Mouse (Mus musculus): ENCODE data around the gene Pigu. TPM values are rescaled to one million over a fixed set of nuclear protein-coding genes. Genes with fewer than 3 reads are reported as not detected.

The Pigu gene
- total RNA-seq, 2 experiments from 2014 or later, result 22.2 to 24.0 TPM

GRCm38 (mm10) chr2:155248718-155249117 lies 108.5 kb downstream of the Pigu start:
- DNase-seq, result no peak
- intact Hi-C loops (cut with DNase I; ENCODE audit: low total_unique reads), result no loop called here

- intact Hi-C loops (cut with DNase I; ENCODE audit: low total_unique reads), result no loop called here
- DNase-seq, result no peak
Observed at GRCm38 (mm10) chr2:155248206-155248605, 109.0 kb downstream of the Pigu start.

DNA sequence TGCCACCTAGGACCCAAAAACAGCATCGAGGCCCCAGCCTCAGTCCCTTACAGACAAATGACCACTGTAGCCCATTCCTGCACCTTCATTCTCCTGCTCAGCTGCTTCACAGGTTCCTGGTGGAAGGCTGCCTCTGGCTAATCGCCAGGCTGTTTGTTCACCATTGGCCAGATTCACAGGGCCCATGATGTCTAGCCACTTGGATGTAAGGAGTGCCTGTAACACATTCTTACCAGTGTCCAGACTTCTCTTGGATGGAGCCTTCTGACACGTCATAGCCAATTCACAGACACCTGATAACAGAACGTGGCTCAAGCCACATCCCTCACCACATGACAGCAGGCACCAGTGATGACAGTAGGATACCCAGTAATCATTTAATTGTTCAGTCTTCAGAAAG lies 111.0 kb downstream of the Pigu start:
- intact Hi-C loops (cut with DNase I; ENCODE audit: low total_unique reads), result no loop called here
- no peak for DNase-seq

- intact Hi-C loops (cut with DNase I; ENCODE audit: low total_unique reads), result no loop called here
- DNase-seq, result peak; percentile 31
Observed at GRCm38 (mm10) chr2:155242296-155242855, 114.9 kb downstream of the Pigu start.

DNA sequence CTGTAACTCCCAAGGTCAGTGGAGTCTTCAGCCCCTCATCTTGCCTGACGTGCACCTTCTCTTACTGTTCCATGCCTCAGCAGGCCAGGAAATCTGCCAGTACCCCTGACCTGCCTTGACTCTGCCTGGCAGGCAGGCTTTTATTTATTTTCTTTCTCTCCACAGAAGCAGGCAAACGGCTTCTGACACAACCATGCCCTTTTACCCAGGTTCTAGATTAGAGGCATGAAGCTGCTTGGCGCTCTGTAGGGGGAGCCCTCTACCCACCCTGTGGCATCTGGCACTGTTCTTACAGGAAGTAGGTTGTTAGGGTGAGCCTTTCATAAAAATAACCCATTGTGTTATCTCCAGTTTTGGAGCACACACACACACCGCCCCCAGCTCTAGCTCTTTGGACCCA lies 116.3 kb downstream of the Pigu start:
- intact Hi-C loops (cut with DNase I; ENCODE audit: low total_unique reads), result no loop called here

DNA sequence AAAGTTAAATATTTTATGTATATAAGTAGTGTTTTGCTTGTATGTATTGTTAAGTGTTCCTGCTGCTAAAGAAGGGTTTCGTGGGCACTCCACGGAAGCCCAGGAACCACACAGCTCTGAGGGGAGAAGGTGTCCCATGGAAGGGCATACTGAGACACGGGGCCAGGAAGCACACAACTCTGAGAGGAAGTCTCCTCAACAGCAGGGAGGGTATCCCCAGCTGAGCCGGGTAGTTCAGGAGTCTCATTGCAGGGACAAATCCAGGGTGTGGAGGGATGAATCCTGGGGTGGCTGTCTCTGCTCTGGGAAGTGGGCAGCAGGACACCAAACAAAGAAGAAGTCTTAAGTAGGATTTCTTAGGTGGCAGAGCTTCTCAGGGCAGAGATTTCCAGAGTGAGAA lies 120.0 kb downstream of the Pigu start:
- intact Hi-C loops (cut with DNase I; ENCODE audit: low total_unique reads), result no loop called here
- no peak for DNase-seq

More for the DNA sequence above, 116.3 kb downstream of the Pigu start:
- no peak for DNase-seq

DNA sequence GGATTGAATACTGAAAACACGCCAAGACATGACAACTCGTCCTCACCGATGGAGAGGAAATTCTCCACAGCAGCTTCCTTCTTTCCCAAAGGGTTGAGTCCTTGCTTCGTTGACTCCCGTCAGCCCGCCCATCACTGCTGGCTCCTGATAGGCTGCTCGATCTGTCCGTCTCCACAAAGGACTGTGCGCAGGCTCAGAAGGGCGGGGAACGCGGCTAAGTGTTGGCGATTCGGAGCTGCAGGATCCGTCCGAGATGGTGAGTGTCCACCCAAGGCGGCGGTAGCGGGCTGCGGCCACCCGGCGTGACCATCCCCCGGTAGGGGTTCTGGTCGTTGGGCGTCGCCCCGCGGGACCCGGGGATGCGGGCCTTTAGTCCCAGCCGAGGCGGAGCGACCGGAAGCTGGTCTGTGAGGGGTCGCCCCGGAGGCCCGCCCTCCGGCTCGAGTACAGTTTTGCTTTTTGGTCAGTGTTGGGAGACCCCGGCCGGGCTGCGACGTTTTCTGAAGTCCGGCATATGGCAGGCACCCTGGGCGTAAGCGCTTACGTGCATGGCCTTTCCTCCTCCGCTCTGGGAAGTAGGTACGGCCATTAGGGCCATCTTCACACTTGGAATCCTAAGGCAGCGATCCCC lies 120.8 kb downstream of the Pigu start, which contains the start of gene Dynlrb1:
TSS of gene Dynlrb1 (plus strand) at position 172 of the 631 bp plus-strand sequence.
- intact Hi-C loops (cut with DNase I; ENCODE audit: low total_unique reads), result no loop called here
- peak; percentile 98 for DNase-seq

- intact Hi-C loops (cut with DNase I; ENCODE audit: low total_unique reads), result no loop called here
- DNase-seq, result no peak
Observed at GRCm38 (mm10) chr2:155235746-155236361, 121.4 kb downstream of the Pigu start.

Small RNA genes within 50 kb of the gene (microRNA-seq; reads per million reads assigned to microRNA genes)
- 0 reads per million in 2 experiments for gene Mir695

Other genes starting within 250 kb of the Pigu start
- gene Itch, start 223.9 kb downstream of the Pigu start, total RNA-seq (2021), result 10 to 100 TPM; 23.0 to 24.4 TPM
- 100 to 1,000 TPM; 128 to 129 TPM for gene Dynlrb1, start 120.9 kb downstream of the Pigu start, total RNA-seq (2021)
- gene Map1lc3a, start 81.1 kb downstream of the Pigu start, total RNA-seq (2021), result 100 to 1,000 TPM; 152 to 162 TPM
- 100 to 1,000 TPM; 286 to 325 TPM for gene Trp53inp2, start 23.6 kb upstream of the Pigu start, total RNA-seq (2021)
- gene Ncoa6, start 116.5 kb upstream of the Pigu start, total RNA-seq (2021), result 10 to 100 TPM; 17.8 to 18.0 TPM
- gene Acss2, start 160.5 kb upstream of the Pigu start, total RNA-seq (2021), result 10 to 100 TPM; 26.6 to 31.3 TPM
- gene Ggt7, start 160.8 kb upstream of the Pigu start, total RNA-seq (2021), result 1 to 10 TPM in 1 of 2 experiments, under 1 TPM in 1; 0.57 to 1.2 TPM
- gene Gss, start 235.4 kb upstream of the Pigu start, total RNA-seq (2021), result 1 to 10 TPM; 7.4 to 8.3 TPM